Mouse (Mus musculus): ENCODE measurements around the gene Mpv17l. TPM values are rescaled to one million over a fixed set of nuclear protein-coding genes. Genes with fewer than 3 reads are reported as not detected.
A peak's percentile ranks its signal among the peaks of the same experiment; 100 is the strongest.
"Not testable (repeated sequence)": the region's sequence is repeated elsewhere in the genome, so short reads cannot be mapped to it uniquely, and the experiment has no call there.

Gene Mpv17l
- polyA plus RNA-seq, 1 experiment: 0.88 TPM

- Histone ChIP-seq H3K36me3 (ENCODE audit: control insufficient read depth, insufficient read depth) (no peaks in the 10 kb centered on the region), H3K27me3 (ENCODE audit: control insufficient read depth, insufficient read depth, insufficient read length) (no peaks in the 10 kb centered on the region), H3K4me3 (peak overlapping the region; percentile 81), H3ac (ENCODE audit: control insufficient read depth, insufficient read length) (peak overlapping the region; percentile 76), H3K4me2 (ENCODE audit: low read depth) (peak overlapping the region; percentile 81), H3K79me2 (ENCODE audit: control insufficient read depth, insufficient read depth) (peaks cover 49% of the 10 kb centered on the region)
- TF ChIP-seq E2F4 (IDR thresholded peaks at IDR 0.05; ENCODE audit: insufficient read depth) (no peak), POLR2AphosphoS2 (IDR thresholded peaks at IDR 0.05; ENCODE audit: insufficient read length, low read depth) (no peak)
Measured at GRCm38 (mm10) chr16:13903488-13903887, 527 bp downstream of the Mpv17l start.

DNA sequence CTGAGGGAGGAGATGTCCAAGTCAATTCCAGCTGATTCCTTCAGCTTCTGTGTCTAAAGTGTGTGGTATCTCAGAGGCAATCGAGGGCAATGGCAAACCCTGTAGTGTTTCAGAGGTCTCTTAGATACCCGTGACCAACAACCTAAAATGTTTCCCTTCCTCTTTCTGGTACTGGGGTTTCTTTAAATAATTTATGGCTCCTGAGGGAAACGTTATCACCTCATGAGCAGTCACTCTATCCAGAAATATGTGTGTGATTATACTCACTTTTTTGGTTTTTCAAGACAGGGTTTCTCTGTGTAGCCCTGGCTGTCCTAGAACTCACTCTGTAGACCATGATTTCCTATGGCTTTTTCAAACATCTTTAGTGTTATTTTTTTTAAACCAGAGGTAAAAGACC is 4.3 kb downstream of the Mpv17l start:
- Histone ChIP-seq H3K4me3 (no peak overlapping the region), H3K36me3 (ENCODE audit: control insufficient read depth, insufficient read depth) (no peaks in the 10 kb centered on the region), H3K4me2 (ENCODE audit: low read depth) (no peak overlapping the region)

DNA sequence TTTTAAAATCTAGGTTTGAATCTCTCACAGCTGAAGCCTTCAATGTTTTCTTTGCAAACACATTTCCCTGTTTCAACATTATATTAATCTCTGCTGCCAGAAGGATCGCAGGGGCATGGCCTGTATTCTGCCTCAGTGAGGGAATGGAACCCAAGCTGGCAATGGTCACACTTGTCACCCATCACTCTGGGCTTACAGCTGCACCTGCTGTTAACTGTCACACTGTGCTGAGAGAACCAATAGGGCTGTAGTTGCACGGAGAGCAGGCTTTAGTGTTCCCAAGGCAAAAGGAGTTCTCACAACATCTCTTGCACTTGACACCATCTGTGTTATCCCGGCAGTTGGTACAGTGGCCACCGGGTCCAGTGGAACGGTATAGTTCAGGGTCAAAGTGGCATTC is 17.1 kb downstream of the Mpv17l start:
- Histone ChIP-seq H3ac (ENCODE audit: control insufficient read depth, insufficient read length) (no peak overlapping the region), H3K4me2 (ENCODE audit: low read depth) (no peak overlapping the region), H3K36me3 (ENCODE audit: control insufficient read depth, insufficient read depth) (no peaks in the 10 kb centered on the region), H3K79me2 (ENCODE audit: control insufficient read depth, insufficient read depth) (no peaks in the 10 kb centered on the region), H3K4me3 (no peak overlapping the region), H3K27me3 (ENCODE audit: control insufficient read depth, insufficient read depth, insufficient read length) (no peaks in the 10 kb centered on the region)
- no peak for TF ChIP-seq TCF12 (IDR thresholded peaks at IDR 0.05; ENCODE audit: insufficient read depth, poor library complexity, severe bottlenecking)
- no peak for TF ChIP-seq USF1 (IDR thresholded peaks at IDR 0.05; ENCODE audit: low read depth)
- peak; percentile 28 for TF ChIP-seq POLR2AphosphoS2 (IDR thresholded peaks at IDR 0.05; ENCODE audit: insufficient read length, low read depth)
- TF ChIP-seq MAX (IDR thresholded peaks at IDR 0.05; ENCODE audit: low read depth): no peak
- no peak for TF ChIP-seq REST (IDR thresholded peaks at IDR 0.05; ENCODE audit: insufficient read depth, insufficient read length)
- TF ChIP-seq MYOD1 (IDR thresholded peaks at IDR 0.05; ENCODE audit: control insufficient read depth in 1 of 3, insufficient read length in 2 of 3, low read depth in 2 of 3): peak in 2 of 3 experiments; percentile 39 to 51
- no peak for TF ChIP-seq E2F4 (IDR thresholded peaks at IDR 0.05; ENCODE audit: insufficient read depth)
- TF ChIP-seq POLR2A (IDR thresholded peaks at IDR 0.05; ENCODE audit: insufficient read length, low read depth): no peak
- no peak for TF ChIP-seq SRF (IDR thresholded peaks at IDR 0.05; ENCODE audit: control insufficient read depth, insufficient read length, low read depth)

More for the DNA sequence above, 4.3 kb downstream of the Mpv17l start:
- Histone ChIP-seq H3ac (ENCODE audit: control insufficient read depth, insufficient read length) (no peak overlapping the region), H3K27me3 (ENCODE audit: control insufficient read depth, insufficient read depth, insufficient read length) (no peaks in the 10 kb centered on the region), H3K79me2 (ENCODE audit: control insufficient read depth, insufficient read depth) (peaks cover 13% of the 10 kb centered on the region)
- TF ChIP-seq MYOD1 (IDR thresholded peaks at IDR 0.05; ENCODE audit: control insufficient read depth in 1 of 3, insufficient read length in 2 of 3, low read depth in 2 of 3) (no peak), TCF3 (IDR thresholded peaks at IDR 0.05; ENCODE audit: insufficient read length, low read depth) (no peak), TCF12 (IDR thresholded peaks at IDR 0.05; ENCODE audit: insufficient read depth, poor library complexity, severe bottlenecking) (no peak), MYOG (IDR thresholded peaks at IDR 0.05; ENCODE audit: control insufficient read depth in 1 of 3, insufficient read depth in 1 of 3, insufficient read length in 2 of 3, low read depth in 2 of 3) (no peak), POLR2AphosphoS2 (IDR thresholded peaks at IDR 0.05; ENCODE audit: insufficient read length, low read depth) (no peak), CEBPB (IDR thresholded peaks at IDR 0.05; ENCODE audit: insufficient read depth, poor library complexity, severe bottlenecking) (no peak), REST (IDR thresholded peaks at IDR 0.05; ENCODE audit: insufficient read depth, insufficient read length) (no peak), E2F4 (IDR thresholded peaks at IDR 0.05; ENCODE audit: insufficient read depth) (no peak), POLR2A (IDR thresholded peaks at IDR 0.05; ENCODE audit: insufficient read length, low read depth) (no peak), USF1 (IDR thresholded peaks at IDR 0.05; ENCODE audit: low read depth) (no peak), SRF (IDR thresholded peaks at IDR 0.05; ENCODE audit: control insufficient read depth, insufficient read length, low read depth) (no peak), MAX (IDR thresholded peaks at IDR 0.05; ENCODE audit: low read depth) (no peak)

DNA sequence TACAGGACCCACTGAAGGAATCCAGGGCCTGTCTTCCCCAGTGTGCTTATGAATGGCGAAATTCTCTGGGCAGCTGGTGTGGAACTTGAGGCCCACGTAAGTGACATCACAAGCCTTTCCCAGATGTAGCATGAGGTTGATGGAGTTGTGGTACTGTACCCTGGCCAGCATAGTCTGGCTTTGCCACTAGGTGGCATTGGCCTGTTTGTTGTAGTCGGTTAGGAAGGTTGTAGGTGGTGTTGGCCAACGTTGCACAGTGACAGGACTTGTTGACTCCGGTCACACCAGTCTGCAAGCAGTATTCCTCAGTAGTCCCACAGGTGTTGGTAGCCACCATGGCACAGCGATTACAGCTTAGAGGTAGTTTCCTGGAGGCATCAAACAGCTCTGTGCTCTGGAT is 18.1 kb downstream of the Mpv17l start:
- Histone ChIP-seq H3K79me2 (ENCODE audit: control insufficient read depth, insufficient read depth) (no peaks in the 10 kb centered on the region), H3ac (ENCODE audit: control insufficient read depth, insufficient read length) (no peak overlapping the region), H3K4me3 (no peak overlapping the region), H3K4me2 (ENCODE audit: low read depth) (no peak overlapping the region), H3K27me3 (ENCODE audit: control insufficient read depth, insufficient read depth, insufficient read length) (no peaks in the 10 kb centered on the region), H3K36me3 (ENCODE audit: control insufficient read depth, insufficient read depth) (no peaks in the 10 kb centered on the region)
- TF ChIP-seq TCF3 (IDR thresholded peaks at IDR 0.05; ENCODE audit: insufficient read length, low read depth): no peak
- TF ChIP-seq CEBPB (IDR thresholded peaks at IDR 0.05; ENCODE audit: insufficient read depth, poor library complexity, severe bottlenecking): no peak
- TF ChIP-seq MAX (IDR thresholded peaks at IDR 0.05; ENCODE audit: low read depth): no peak
- no peak for TF ChIP-seq E2F4 (IDR thresholded peaks at IDR 0.05; ENCODE audit: insufficient read depth)
- TF ChIP-seq MYOD1 (IDR thresholded peaks at IDR 0.05; ENCODE audit: control insufficient read depth in 1 of 3, insufficient read length in 2 of 3, low read depth in 2 of 3): no peak
- no peak for TF ChIP-seq USF1 (IDR thresholded peaks at IDR 0.05; ENCODE audit: low read depth)
- no peak for TF ChIP-seq POLR2A (IDR thresholded peaks at IDR 0.05; ENCODE audit: insufficient read length, low read depth)

GRCm38 (mm10) chr16:13921781-13922180 is 18.8 kb downstream of the Mpv17l start:
- no peaks in the 10 kb centered on the region for H3K79me2 ChIP-seq (ENCODE audit: control insufficient read depth, insufficient read depth)
- H3ac ChIP-seq (ENCODE audit: control insufficient read depth, insufficient read length): no peak overlapping the region
- no peaks in the 10 kb centered on the region for H3K36me3 ChIP-seq (ENCODE audit: control insufficient read depth, insufficient read depth)
- no peak overlapping the region for H3K4me3 ChIP-seq
- H3K27me3 ChIP-seq (ENCODE audit: control insufficient read depth, insufficient read depth, insufficient read length): no peaks in the 10 kb centered on the region
- no peak overlapping the region for H3K4me2 ChIP-seq (ENCODE audit: low read depth)
- TF ChIP-seq REST (IDR thresholded peaks at IDR 0.05; ENCODE audit: insufficient read depth, insufficient read length): no peak
- no peak for TF ChIP-seq POLR2AphosphoS2 (IDR thresholded peaks at IDR 0.05; ENCODE audit: insufficient read length, low read depth)
- no peak for TF ChIP-seq MAX (IDR thresholded peaks at IDR 0.05; ENCODE audit: low read depth)
- no peak for TF ChIP-seq MYOG (IDR thresholded peaks at IDR 0.05; ENCODE audit: control insufficient read depth in 1 of 3, insufficient read depth in 1 of 3, insufficient read length in 2 of 3, low read depth in 2 of 3)
- TF ChIP-seq POLR2A (IDR thresholded peaks at IDR 0.05; ENCODE audit: insufficient read length, low read depth): no peak
- no peak for TF ChIP-seq MYOD1 (IDR thresholded peaks at IDR 0.05; ENCODE audit: control insufficient read depth in 1 of 3, insufficient read length in 2 of 3, low read depth in 2 of 3)
- TF ChIP-seq USF1 (IDR thresholded peaks at IDR 0.05; ENCODE audit: low read depth): no peak
- no peak for TF ChIP-seq TCF3 (IDR thresholded peaks at IDR 0.05; ENCODE audit: insufficient read length, low read depth)
- no peak for TF ChIP-seq CEBPB (IDR thresholded peaks at IDR 0.05; ENCODE audit: insufficient read depth, poor library complexity, severe bottlenecking)
- no peak for TF ChIP-seq TCF12 (IDR thresholded peaks at IDR 0.05; ENCODE audit: insufficient read depth, poor library complexity, severe bottlenecking)
- TF ChIP-seq SRF (IDR thresholded peaks at IDR 0.05; ENCODE audit: control insufficient read depth, insufficient read length, low read depth): no peak
- no peak for TF ChIP-seq E2F4 (IDR thresholded peaks at IDR 0.05; ENCODE audit: insufficient read depth)

- H3K4me3 ChIP-seq; H3K36me3 ChIP-seq (ENCODE audit: control insufficient read depth, insufficient read depth); H3ac ChIP-seq (ENCODE audit: control insufficient read depth, insufficient read length); H3K27me3 ChIP-seq (ENCODE audit: control insufficient read depth, insufficient read depth, insufficient read length); H3K4me2 ChIP-seq (ENCODE audit: low read depth); H3K79me2 ChIP-seq (ENCODE audit: control insufficient read depth, insufficient read depth): not testable (repeated sequence)
Measured at GRCm38 (mm10) chr16:13922499-13922898, 19.5 kb downstream of the Mpv17l start.

DNA sequence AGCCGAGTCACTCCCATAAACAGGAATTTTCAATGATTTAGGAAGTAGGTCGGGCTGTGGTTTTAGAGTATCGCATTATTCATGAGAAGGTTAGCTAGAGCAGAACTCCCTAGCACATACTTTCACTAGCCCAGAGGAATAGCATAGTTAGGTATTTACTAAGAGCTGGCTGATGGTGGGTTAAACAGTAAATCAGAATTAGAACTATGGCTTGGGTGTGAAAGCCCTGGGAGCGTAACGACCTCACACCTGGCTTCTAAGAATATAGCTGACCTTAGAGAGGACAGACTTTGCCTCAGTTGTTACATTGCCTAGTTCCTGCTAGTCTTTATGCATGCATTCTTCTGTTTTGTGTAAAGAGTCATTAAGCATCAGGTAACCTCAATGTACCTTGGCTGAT is 20.0 kb downstream of the Mpv17l start:
- not testable (repeated sequence) for H3ac ChIP-seq (ENCODE audit: control insufficient read depth, insufficient read length); H3K36me3 ChIP-seq (ENCODE audit: control insufficient read depth, insufficient read depth); H3K4me2 ChIP-seq (ENCODE audit: low read depth); H3K4me3 ChIP-seq; H3K27me3 ChIP-seq (ENCODE audit: control insufficient read depth, insufficient read depth, insufficient read length); H3K79me2 ChIP-seq (ENCODE audit: control insufficient read depth, insufficient read depth)

Measured in myocyte (in vitro differentiated cells).